Mouse (Mus musculus) lung, postnatal 4 days (tissue): ENCODE measurements around the gene Tpm3-rs7.
"Not testable (repeated sequence)": the region's sequence is repeated elsewhere in the genome, so short reads cannot be mapped to it uniquely, and the experiment has no call there.

Source experiments
- DNase-seq, 2 experiments: peaks; one replicate each; pipeline ENCODE4 v3.0.0; 2021

Gene Tpm3-rs7

DNA sequence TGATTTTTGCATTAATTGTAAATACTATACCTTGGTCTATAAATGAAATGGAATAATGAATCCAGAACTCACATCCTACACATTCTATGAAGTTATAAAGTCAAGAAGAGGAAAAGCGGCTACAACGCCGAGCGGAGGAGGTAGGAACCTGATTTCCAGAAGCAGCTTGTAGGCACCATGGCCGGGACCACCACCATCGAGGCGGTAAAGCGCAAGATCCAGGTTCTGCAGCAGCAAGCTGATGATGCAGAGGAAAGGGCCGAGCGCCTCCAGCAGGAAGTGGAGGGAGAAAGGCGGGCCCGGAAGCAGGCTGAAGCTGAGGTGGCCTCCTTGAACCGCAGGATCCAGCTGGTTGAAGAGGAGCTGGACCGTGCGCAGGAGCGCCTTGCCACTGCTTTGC, at the start of gene Tpm3-rs7:
Gene Tpm3-rs7 (plus strand): TSS at position 110 of the 400 bp plus-strand sequence.
- not testable (repeated sequence) for DNase-seq

DNA sequence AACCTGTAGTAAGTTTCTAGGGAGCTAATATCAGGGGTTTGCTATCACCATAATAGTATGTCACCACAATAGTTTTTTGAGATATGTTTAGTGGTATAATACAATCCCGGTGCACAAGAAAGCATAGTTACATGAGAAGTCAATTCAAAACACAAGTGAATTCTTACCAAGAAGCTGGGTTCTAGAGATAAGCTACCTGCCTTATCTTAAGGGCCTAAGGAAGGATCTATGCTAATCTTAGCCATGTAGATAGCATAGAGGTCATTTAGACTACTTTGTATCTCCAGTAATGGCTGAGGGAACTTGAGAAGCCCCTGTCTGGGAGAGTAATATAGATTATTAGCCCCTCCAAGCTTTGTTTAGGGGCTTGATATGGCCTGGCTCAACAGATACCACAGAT, 2.6 kb downstream of the Tpm3-rs7 start:
- no peak for DNase-seq

DNA sequence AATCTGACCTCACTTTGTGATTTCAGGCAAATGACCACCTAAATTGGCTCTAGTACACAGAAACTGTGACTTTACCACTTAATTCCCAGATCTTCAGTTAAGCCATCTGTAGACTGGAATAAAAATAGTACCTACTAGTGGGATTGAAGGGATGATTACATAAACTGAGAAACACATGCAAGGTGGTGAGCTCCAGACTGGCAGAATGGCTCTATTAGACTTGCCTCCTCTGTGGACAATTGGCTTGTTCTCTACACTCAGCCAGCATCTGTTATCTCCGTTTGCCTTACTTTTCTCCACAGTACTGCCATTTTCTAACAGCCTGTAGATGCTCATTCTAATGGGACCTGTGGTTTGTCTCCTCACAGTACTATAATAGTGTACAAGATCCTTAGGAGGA, 49.0 kb downstream of the Tpm3-rs7 start:
- no peak for DNase-seq
